Mouse (Mus musculus) thymus, postnatal 36 days (tissue): ENCODE data around the gene Ccnd2.
A peak's percentile ranks its signal among the peaks of the same experiment; 100 is the strongest.

Source experiments
- DNase-seq, 2 experiments: peaks; one replicate each; pipeline ENCODE4 v3.0.0; 2022; ENCODE audit warnings: mixed read lengths in 2 of 2

The Ccnd2 gene

DNA sequence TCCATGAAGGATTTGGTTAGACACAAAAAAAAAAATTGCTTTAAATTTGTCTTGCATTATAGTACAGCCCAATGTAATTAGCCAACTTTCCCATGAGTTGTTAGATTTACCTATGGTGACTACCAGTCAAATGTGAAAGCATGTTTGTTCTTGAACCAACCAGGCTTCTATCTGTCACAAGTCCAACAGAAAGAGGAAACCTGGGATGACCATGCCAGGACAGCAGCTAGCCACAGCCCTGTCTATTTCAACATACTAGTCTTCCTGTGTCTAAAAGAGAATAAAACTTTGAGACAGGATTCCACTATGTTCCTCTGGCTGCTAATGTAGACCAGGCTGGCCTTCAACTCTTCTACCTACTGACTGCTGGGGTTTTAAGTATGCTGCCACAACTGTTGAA is 44.6 kb downstream of the Ccnd2 start:
- no peak for DNase-seq

DNA sequence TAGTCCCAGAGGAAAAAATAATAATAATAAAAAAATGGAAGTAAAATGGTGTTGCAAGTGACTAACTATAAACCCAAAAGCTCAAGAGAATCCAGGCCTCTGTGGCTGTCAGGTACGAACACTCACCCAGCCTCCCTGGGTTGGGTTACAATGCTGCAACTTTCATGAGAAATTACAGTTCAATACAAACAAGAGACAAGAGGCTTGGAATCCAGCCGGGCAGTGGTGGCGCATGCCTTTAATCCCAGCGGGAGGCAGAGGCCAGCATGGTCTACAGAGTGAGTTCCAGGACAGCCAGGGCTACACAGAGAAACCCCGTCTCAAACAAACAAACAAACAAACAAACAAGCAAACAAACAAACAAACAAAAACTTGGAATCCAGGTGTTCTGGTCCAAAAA is 45.3 kb downstream of the Ccnd2 start:
- DNase-seq, result no peak

DNA sequence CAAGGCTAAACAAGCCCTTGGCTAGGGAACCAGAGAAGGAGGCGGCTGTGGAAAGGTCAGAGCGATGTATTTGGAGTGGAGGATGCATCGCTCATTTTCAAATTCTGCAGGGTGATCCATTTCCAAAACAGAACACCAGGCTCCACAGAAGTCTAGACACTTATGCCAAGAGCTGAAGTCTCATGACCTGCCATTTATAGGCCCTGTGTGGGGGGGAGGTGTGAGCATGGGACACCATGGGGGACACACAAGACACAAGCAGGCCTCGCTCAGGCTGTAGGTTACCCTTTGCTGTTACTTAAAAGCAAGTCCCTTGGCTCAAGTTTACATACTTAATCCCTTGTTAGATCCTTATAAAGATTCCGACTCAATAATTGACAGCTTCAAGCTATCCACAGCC is 45.8 kb downstream of the Ccnd2 start:
- no peak for DNase-seq

DNA sequence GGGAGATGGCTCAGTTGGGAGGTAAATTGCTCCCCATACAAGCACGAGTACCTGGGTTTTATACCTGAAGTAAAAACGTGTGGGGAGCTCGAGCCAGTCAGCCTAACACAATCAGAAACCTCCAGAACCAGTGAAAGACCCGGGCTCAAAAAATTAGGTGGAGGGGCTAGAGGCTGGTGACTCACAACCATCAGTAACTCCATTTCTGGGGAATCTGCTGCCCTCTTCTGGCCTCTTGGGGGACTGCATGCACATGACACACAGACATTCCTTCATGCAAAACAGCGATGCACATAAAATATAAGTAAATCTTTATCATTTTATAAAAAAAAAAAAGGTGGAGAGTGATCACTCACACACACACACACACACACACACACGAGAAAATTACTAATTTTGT is 46.9 kb downstream of the Ccnd2 start:
- peak; percentile 42 to 51 for DNase-seq

DNA sequence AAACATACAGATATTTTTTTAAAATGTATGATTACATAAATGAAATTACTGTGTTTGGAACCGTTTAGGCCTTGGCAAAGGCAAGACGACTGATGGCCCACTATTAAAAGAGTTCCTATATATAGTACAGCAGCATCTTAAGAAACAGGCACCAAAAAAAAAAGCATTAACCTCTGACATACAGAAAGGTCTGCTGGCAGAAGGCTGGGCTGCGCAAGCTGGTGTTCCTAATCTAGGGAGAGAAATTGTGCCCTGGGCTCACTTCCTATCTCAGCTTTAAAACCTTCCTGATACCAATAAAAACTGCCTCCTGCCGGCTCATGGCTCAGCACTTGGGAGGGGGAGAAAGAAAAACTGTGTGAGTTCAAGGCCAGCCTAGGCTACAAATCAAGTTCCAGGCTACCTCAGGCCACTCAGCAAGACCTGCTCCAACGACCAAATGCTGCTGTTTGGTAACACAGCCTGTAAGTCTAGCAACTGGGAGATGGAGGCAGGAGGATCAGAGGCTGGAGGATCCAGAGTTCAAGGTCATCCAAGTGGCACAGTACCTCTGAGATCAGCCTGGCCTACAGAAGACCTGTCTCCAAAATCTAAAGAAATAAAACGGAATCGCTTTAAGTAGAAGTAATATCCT is 47.5 kb downstream of the Ccnd2 start:
- no peak for DNase-seq

DNA sequence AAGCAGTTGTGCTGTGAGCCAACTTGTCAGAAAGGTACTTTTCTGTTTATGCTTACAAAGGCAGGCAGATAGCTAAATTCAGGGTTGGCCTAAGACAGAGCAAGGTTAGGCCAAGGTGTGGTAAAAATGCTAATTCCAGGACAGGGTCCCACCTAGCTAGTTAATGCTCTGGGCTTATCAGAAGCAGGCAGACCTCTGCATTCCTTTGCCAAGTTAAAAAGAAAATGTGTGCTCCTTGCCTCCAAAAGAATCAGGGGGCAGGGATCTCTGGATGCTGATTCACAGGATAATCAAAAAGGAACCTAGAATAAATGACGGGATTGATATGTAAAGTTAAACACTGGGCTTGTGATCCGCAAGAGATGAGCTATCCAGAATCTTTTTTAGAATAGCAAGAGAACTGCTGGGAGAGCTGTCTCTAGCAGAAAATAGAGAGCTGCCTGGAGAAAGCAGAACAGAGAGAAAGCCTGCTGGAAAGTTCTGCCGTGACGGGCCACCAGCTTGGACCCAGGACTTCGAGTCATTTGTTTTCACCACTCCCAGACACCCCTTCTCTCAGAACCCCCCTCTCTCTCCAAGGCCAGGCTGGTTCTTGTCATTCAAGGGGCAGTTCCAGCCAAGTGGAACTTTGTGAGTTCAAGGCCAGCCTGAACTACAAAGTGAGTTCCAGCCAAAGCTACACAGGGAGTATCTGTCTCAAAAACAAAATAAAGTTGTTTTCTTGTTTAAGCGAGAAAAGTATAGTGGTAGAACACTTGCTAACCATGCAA is 48.3 kb downstream of the Ccnd2 start:
- DNase-seq, result no peak

DNA sequence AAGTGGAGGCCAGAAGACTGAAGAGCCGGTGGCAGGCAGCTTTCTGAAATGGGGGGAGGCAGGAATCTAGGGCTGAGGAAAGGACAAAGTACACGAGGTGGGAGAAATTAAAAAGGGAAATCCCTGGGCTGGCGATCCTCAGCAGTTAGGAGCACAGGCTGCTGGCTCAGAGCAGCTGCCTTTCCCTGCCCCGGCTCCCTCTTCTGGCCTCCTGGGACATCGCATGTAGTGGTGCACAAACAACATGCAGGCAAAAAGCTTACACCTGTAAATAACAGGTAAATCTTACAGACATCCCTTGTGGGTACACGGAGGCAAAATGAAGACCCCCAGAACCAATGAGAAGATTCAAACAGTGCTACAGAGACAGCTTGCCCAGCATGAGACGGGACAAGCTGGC is 57.4 kb downstream of the Ccnd2 start:
- peak in 1 of 2 experiments; percentile 14 for DNase-seq

DNA sequence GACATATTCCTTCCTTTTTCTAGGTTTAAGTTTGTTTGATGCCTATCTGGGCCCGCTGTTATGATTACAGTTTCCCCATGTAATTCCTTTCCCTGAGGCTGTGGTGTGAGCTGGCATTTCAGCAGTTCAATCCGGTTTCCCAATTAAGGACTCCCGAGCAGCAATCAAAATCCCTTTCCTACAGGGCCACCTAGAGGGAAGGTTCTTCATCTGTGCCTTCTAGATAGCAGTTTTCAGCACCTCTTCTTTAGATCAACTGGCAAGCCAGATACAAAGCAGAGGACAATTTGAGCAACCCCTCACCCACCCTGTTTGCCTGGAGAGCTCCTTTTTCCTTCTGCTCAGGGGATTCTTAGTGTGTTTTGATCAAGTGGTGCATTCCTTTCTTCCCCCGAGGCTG is 65.3 kb downstream of the Ccnd2 start:
- DNase-seq, result no peak

DNA sequence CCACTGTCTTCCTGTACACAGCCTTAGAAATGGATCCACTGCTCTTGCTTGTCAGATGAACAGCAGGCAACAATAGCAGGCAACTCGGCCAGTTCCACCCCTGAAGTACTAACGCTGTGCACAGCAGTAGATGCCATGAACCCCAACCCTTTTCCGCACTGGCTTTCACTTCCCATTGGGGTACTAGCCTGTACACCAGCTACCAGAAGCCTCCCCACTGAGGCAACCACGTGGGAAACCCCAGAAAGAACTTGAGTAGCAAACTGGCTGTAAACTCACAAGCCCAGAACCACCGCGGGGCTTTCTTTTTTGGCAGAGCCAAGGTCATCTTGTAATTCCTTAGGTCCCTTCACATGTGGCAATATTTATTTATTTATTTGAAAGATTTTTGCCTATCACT is 70.2 kb downstream of the Ccnd2 start:
- DNase-seq, result no peak

DNA sequence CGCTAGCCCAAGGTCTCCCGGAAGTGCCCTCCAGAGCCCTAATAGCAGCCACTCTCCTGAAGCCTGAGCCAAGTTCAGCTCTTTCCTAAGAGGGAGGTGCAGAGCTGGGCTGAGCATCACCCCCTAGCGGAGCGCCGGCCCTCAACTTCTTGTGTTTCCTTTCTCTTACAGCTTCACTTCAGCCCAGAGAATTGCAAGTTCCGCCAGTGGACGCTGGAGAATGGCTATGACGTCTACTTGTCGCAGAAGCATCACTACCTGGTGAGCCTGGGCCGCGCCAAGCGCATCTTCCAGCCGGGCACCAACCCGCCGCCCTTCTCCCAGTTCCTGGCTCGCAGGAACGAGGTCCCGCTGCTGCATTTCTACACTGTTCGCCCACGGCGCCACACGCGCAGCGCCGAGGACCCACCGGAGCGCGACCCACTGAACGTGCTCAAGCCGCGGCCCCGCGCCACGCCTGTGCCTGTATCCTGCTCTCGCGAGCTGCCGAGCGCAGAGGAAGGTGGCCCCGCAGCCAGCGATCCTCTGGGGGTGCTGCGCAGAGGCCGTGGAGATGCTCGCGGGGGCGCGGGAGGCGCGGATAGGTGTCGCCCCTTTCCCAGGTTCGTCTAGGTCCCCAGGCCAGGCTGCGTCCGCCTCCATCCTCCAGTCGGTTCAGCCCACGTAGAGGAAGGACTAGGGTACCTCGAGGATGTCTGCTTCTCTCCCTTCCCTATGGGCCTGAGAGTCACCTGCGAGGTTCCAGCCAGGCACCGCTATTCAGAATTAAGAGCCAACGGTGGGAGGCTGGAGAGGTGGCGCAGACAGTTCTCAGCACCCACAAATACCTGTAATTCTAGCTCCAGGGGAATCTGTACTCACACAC is 71.9 kb downstream of the Ccnd2 start:
- peak; percentile 11 to 16 for DNase-seq
